Mouse (Mus musculus) neural tube, embryonic 14.5 days (tissue): ENCODE data around the gene Kdelr1. TPM values are rescaled to one million over a fixed set of nuclear protein-coding genes. Genes with fewer than 3 reads are reported as not detected.

Experiments
- ATAC-seq: fragments of 200-750 bp; cut with Nextera tagmentation; 2 replicates; pipeline ENCODE4 v1.8.0; 2017; ENCODE audit warnings: low read depth, mild to moderate bottlenecking, moderate TSS enrichment, moderate library complexity
- H3K27ac ChIP-seq: fragments of 300-500 bp; sonication (generic); 2 replicates; pipeline ENCODE4 v1.5.1; 2014; ENCODE audit warnings: low read depth, mild to moderate bottlenecking, control low read depth, low read length, moderate library complexity, mixed read lengths
- H3K27me3 ChIP-seq: fragments of 300-500 bp; sonication (generic); 2 replicates; pipeline ENCODE4 v1.6.1; 2014; ENCODE audit warnings: low read length; ENCODE audit not compliant: control insufficient read depth, insufficient read depth
- H3K36me3 ChIP-seq: fragments of 300-500 bp; sonication (generic); 2 replicates; pipeline ENCODE4 v1.6.1; 2014; ENCODE audit warnings: low read length, mixed read lengths; ENCODE audit not compliant: control insufficient read depth, insufficient read depth
- H3K4me1 ChIP-seq: fragments of 300-500 bp; sonication (generic); 2 replicates; pipeline ENCODE4 v1.6.1; 2014; ENCODE audit warnings: low read length; ENCODE audit not compliant: control insufficient read depth, insufficient read depth
- H3K4me2 ChIP-seq: fragments of 300-500 bp; sonication (generic); 2 replicates; pipeline ENCODE4 v1.6.1; 2014; ENCODE audit warnings: mild to moderate bottlenecking, low read depth, low read length, control low read depth
- H3K4me3 ChIP-seq: fragments of 300-500 bp; sonication (generic); 2 replicates; pipeline ENCODE4 v1.5.1; 2014; ENCODE audit warnings: low read depth, low read length, control low read depth, mixed read lengths
- H3K9ac ChIP-seq: fragments of 300-500 bp; sonication (generic); replicated peaks from 2 replicates; pipeline ENCODE4 v1.6.1; 2014; ENCODE audit warnings: low read depth, mild to moderate bottlenecking, control low read depth, low read length, mixed read lengths
- H3K9me3 ChIP-seq: fragments of 300-500 bp; sonication (generic); 2 replicates; pipeline ENCODE4 v1.6.1; 2016; ENCODE audit warnings: low read length; ENCODE audit not compliant: control insufficient read depth
- WGBS: fragments of 180-500 bp; shearing (Covaris S2); extraction: QIAGEN DNeasy Blood & Tissue Kit; methylation state at CpG from one replicate; pipeline ENCODE4 v1.1.7; 2014; 5-methylcytosine and 5-hydroxymethylcytosine counted together
- polyA plus RNA-seq: library from polyadenylated mRNA; unstranded; fragments of >200 nt; fragmentation: Nextera tagmentation; extraction: Ambion mirVana; gene quantifications from 2 replicates; pipeline ENCODE4 v1.2.1, GENCODE M21; 2014

The Kdelr1 gene
- polyA plus RNA-seq, 1 experiment from 2014 or later = 98.6 TPM

GRCm38 (mm10) chr7:45928626-45929295 lies 56.2 kb downstream of the Kdelr1 start:
- H3K4me2 ChIP-seq = no peak overlapping the region
- no peaks in the 10 kb centered on the region for H3K36me3 ChIP-seq
- ATAC-seq = no peak
- H3K27me3 ChIP-seq = no peaks in the 10 kb centered on the region
- WGBS = 17% methylated on average over 22 of the region's 23 CpGs
- H3K4me1 ChIP-seq = no peaks in the 10 kb centered on the region
- H3K9ac ChIP-seq = no peak overlapping the region
- no peak overlapping the region for H3K4me3 ChIP-seq
- H3K9me3 ChIP-seq = no peaks in the 10 kb centered on the region
- no peak overlapping the region for H3K27ac ChIP-seq

GRCm38 (mm10) chr7:45929688-45930087 lies 57.1 kb downstream of the Kdelr1 start:
- Histone ChIP-seq H3K9ac (no peak overlapping the region), H3K36me3 (no peaks in the 10 kb centered on the region), H3K27me3 (no peaks in the 10 kb centered on the region), H3K4me2 (no peak overlapping the region), H3K27ac (no peak overlapping the region), H3K4me1 (no peaks in the 10 kb centered on the region), H3K9me3 (no peaks in the 10 kb centered on the region), H3K4me3 (no peak overlapping the region)
- ATAC-seq = no peak
- WGBS = 94% methylated on average over 1 of the region's 1 CpGs

Other genes with a start within 250 kb of the Kdelr1 start
- gene Rasip1, start 245.3 kb upstream of the Kdelr1 start, polyA plus RNA-seq = 12.8 and 14.2 TPM in 2 replicates
- 2.6 and 3.0 TPM in 2 replicates for gene Mamstr, start 232.8 kb upstream of the Kdelr1 start, polyA plus RNA-seq
- 0.15 and 0.51 TPM in 2 replicates for gene Fut2, start 206.4 kb upstream of the Kdelr1 start, polyA plus RNA-seq
- gene Ntn5, start 188.8 kb upstream of the Kdelr1 start, polyA plus RNA-seq = 1.8 TPM in 1 of 2 replicates, not detected in the other
- 0.13 and 0.54 TPM in 2 replicates for gene Sec1, start 178.4 kb upstream of the Kdelr1 start, polyA plus RNA-seq
- gene Car11, start 172.9 kb upstream of the Kdelr1 start, polyA plus RNA-seq = 31.9 and 32.8 TPM in 2 replicates
- 2.5 and 2.6 TPM in 2 replicates for gene Dbp, start 167.7 kb upstream of the Kdelr1 start, polyA plus RNA-seq
- gene Rpl18, start 157.3 kb upstream of the Kdelr1 start, polyA plus RNA-seq = 603 and 609 TPM in 2 replicates
- gene Sphk2, start 154.8 kb upstream of the Kdelr1 start, polyA plus RNA-seq = 15.6 and 19.1 TPM in 2 replicates
- gene Fam83e, start 151.6 kb upstream of the Kdelr1 start, polyA plus RNA-seq = 0.17 and 0.24 TPM in 2 replicates
- not detected in 2 replicates for gene Spaca4, start 147.0 kb upstream of the Kdelr1 start, polyA plus RNA-seq
- 21.2 and 32.3 TPM in 2 replicates for gene Lmtk3, start 89.0 kb upstream of the Kdelr1 start, polyA plus RNA-seq
- gene Sult2b1, start 88.1 kb upstream of the Kdelr1 start, polyA plus RNA-seq = 6.8 and 9.7 TPM in 2 replicates
- 223 and 266 TPM in 2 replicates for gene Cyth2, start 58.2 kb upstream of the Kdelr1 start, polyA plus RNA-seq
- 1.1 and 1.3 TPM in 2 replicates for gene Kcnj14, start 48.0 kb upstream of the Kdelr1 start, polyA plus RNA-seq
- gene Grwd1, start 41.8 kb upstream of the Kdelr1 start, polyA plus RNA-seq = 39.0 and 40.5 TPM in 2 replicates
- 3.4 and 4.3 TPM in 2 replicates for gene Grin2d, start 5.6 kb downstream of the Kdelr1 start, polyA plus RNA-seq
- 0.37 TPM in 1 of 2 replicates, not detected in the other for gene Syngr4, start 23.9 kb downstream of the Kdelr1 start, polyA plus RNA-seq
- gene Tmem143, start 24.2 kb downstream of the Kdelr1 start, polyA plus RNA-seq = 4.0 and 4.8 TPM in 2 replicates
- 5.3 and 36.4 TPM in 2 replicates for gene Emp3, start 48.6 kb downstream of the Kdelr1 start, polyA plus RNA-seq
- gene Ccdc114, start 51.3 kb downstream of the Kdelr1 start, polyA plus RNA-seq = 3.8 and 4.0 TPM in 2 replicates
- 0.37 and 0.40 TPM in 2 replicates for gene Abcc6, start 157.5 kb downstream of the Kdelr1 start, polyA plus RNA-seq
- gene Nomo1, start 160.9 kb downstream of the Kdelr1 start, polyA plus RNA-seq = 26.0 and 28.5 TPM in 2 replicates
- 1.4 and 1.7 TPM in 2 replicates for gene Kcnj11, start 228.0 kb downstream of the Kdelr1 start, polyA plus RNA-seq